Mouse (Mus musculus) hindbrain, embryonic 10.5 days (tissue): Measurements from ENCODE around the gene Slc30a6. TPM values are rescaled to one million over a fixed set of nuclear protein-coding genes. Genes with fewer than 3 reads are reported as not detected.

ENCODE experiments used
- DNase-seq: peaks from one replicate; pipeline ENCODE4 v3.0.0-alpha.2; 2017; ENCODE audit warnings: low spot score
- H3K27ac ChIP-seq: fragments of 300-500 bp; sonication (generic); 2 replicates; pipeline ENCODE4 v1.5.1; 2016; ENCODE audit warnings: mild to moderate bottlenecking, moderate library complexity
- H3K27me3 ChIP-seq: fragments of 300-500 bp; sonication (generic); 2 replicates; pipeline ENCODE4 v1.6.1; 2016; ENCODE audit warnings: mild to moderate bottlenecking; ENCODE audit not compliant: poor library complexity, insufficient read depth, severe bottlenecking
- H3K36me3 ChIP-seq: fragments of 300-500 bp; sonication (generic); 2 replicates; pipeline ENCODE4 v1.6.1; 2016; ENCODE audit warnings: mild to moderate bottlenecking, moderate library complexity
- H3K4me1 ChIP-seq: fragments of 300-500 bp; sonication (generic); replicated peaks from 2 replicates; pipeline ENCODE4 v1.6.1; 2016; ENCODE audit warnings: mild to moderate bottlenecking
- H3K4me3 ChIP-seq: fragments of 300-500 bp; sonication (generic); 2 replicates; pipeline ENCODE4 v1.5.1; 2016; ENCODE audit warnings: mild to moderate bottlenecking, moderate library complexity
- H3K9me3 ChIP-seq: fragments of 300-500 bp; sonication (generic); 2 replicates; pipeline ENCODE4 v1.6.1; 2016; ENCODE audit warnings: mild to moderate bottlenecking, moderate library complexity
- WGBS: fragments of 180-500 bp; shearing (Covaris S2); methylation state at CpG from one replicate; pipeline ENCODE4 v1.1.7; 2016; 5-methylcytosine and 5-hydroxymethylcytosine counted together
- polyA plus RNA-seq: library from polyadenylated mRNA; unstranded; fragments of >200 nt; fragmentation: Nextera tagmentation; extraction: Ambion mirVana; gene quantifications from 2 replicates; pipeline ENCODE4 v1.2.1, GENCODE M21; 2016

The Slc30a6 gene
- polyA plus RNA-seq = 28.4 and 33.8 TPM in 2 replicates

DNA sequence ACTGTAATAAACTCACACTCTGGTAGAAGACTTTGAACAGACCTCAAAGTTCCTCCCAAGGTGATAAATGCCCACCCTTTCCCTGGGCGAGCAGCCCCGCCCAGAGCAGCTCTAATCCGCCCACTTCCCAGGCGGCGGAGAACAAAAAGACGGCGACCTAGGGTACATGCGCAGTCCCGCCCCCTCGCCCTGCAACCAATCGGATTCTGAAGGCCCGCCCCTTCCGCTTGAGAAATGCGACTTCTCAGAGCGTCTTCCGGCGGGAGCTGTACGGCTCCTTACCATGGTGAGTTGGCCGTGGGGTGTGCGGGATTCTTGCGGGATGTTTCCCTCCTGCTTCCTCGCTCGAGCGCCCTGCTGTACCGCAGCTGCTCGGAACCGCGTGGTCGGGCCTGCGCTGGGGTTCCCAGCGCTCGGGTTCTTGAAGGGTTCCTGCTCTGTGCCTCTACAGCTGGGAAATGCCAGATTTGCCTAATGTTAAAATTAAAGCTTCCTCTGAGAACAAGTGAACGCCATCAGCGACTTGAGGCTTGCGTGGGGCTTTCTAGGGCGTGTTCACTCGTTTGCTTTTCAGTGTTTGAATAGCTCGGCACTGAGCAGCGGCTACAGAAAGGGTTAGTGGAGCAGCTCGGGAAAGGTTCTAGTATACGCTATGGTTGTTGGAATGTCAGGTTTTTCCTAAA is at the start of gene Slc30a6:
TSS of gene Slc30a6 (plus strand) at position 226 of the 683 bp plus-strand sequence.
- WGBS = under 1% methylated on average over 41 of the region's 41 CpGs
- Histone ChIP-seq H3K27ac (peak within 1 kb of the TSS; percentile 93), H3K27me3 (no peaks in the 10 kb centered on the region), H3K4me1 (peaks cover 13% of the 10 kb centered on the region), H3K36me3 (no peaks in the 10 kb centered on the region), H3K9me3 (no peaks in the 10 kb centered on the region), H3K4me3 (peak within 1 kb of the TSS; percentile 91)
- peak; percentile 95 for DNase-seq

GRCm38 (mm10) chr17:74363592-74363991 is 31.8 kb upstream of the Slc30a6 start:
- no peak for DNase-seq
- Histone ChIP-seq H3K27me3 (no peaks in the 10 kb centered on the region), H3K9me3 (no peaks in the 10 kb centered on the region), H3K27ac (no peak overlapping the region), H3K4me3 (no peak overlapping the region), H3K36me3 (peaks cover 90% of the 10 kb centered on the region), H3K4me1 (no peaks in the 10 kb centered on the region)
- WGBS = 93% methylated on average over 1 of the region's 1 CpGs

GRCm38 (mm10) chr17:74376916-74377315 is 18.5 kb upstream of the Slc30a6 start:
- H3K36me3 ChIP-seq = peaks cover 88% of the 10 kb centered on the region
- no peak overlapping the region for H3K4me3 ChIP-seq
- no peaks in the 10 kb centered on the region for H3K27me3 ChIP-seq
- DNase-seq = no peak
- H3K27ac ChIP-seq = no peak overlapping the region
- H3K4me1 ChIP-seq = no peaks in the 10 kb centered on the region
- no peaks in the 10 kb centered on the region for H3K9me3 ChIP-seq
- WGBS = 93% methylated on average over 1 of the region's 1 CpGs

GRCm38 (mm10) chr17:74386657-74387056 is 8.8 kb upstream of the Slc30a6 start:
- Histone ChIP-seq H3K27ac (no peak overlapping the region), H3K27me3 (no peaks in the 10 kb centered on the region), H3K9me3 (no peaks in the 10 kb centered on the region), H3K4me1 (no peaks in the 10 kb centered on the region), H3K4me3 (no peak overlapping the region), H3K36me3 (peaks cover 77% of the 10 kb centered on the region)
- DNase-seq = no peak

DNA sequence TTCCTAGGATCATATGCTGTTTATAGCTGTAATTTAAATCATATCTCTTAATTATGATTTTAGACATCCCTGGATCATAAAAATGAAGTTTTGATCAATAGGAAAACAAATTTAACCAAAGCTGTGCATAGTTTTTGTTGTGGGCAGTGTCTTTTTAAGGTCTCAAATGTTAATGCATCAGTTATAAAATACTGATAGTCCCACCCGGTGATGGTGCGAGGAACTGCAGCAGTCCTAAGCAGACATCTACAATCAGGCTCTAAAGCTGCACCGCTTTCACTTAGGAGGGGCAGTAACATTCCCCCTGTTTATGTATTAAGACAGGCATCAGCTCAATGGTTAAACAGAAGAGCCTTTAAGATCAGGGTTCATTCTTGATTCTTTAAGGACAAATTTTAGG is 5.6 kb upstream of the Slc30a6 start:
- no peak for DNase-seq
- Histone ChIP-seq H3K27ac (no peak overlapping the region), H3K36me3 (peaks cover 45% of the 10 kb centered on the region), H3K4me3 (no peak overlapping the region), H3K9me3 (no peaks in the 10 kb centered on the region), H3K27me3 (no peaks in the 10 kb centered on the region), H3K4me1 (peaks cover 3% of the 10 kb centered on the region; the same call in 1 of the 2 replicates)
- 84% methylated on average over 3 of the region's 3 CpGs for WGBS

- Histone ChIP-seq H3K9me3 (no peaks in the 10 kb centered on the region), H3K36me3 (no peaks in the 10 kb centered on the region; the same call in 1 of the 2 replicates), H3K27me3 (no peaks in the 10 kb centered on the region), H3K27ac (no peak overlapping the region), H3K4me3 (no peak overlapping the region), H3K4me1 (peaks cover 13% of the 10 kb centered on the region)
- no peak for DNase-seq
- WGBS = 78% methylated on average over 2 of the region's 2 CpGs
These were observed 1.0 kb upstream of the Slc30a6 start for GRCm38 (mm10) chr17:74394381-74394780.

GRCm38 (mm10) chr17:74394855-74395254 is 553 bp upstream of the Slc30a6 start:
- DNase-seq = no peak
- H3K27me3 ChIP-seq = no peaks in the 10 kb centered on the region
- no peaks in the 10 kb centered on the region for H3K9me3 ChIP-seq
- 33% methylated on average over 16 of the region's 16 CpGs for WGBS
- peak overlapping the region; percentile 73; the same call in 1 of the 2 replicates for H3K27ac ChIP-seq
- H3K4me3 ChIP-seq = peak overlapping the region; percentile 91
- peaks cover 13% of the 10 kb centered on the region for H3K4me1 ChIP-seq
- H3K36me3 ChIP-seq = no peaks in the 10 kb centered on the region

DNA sequence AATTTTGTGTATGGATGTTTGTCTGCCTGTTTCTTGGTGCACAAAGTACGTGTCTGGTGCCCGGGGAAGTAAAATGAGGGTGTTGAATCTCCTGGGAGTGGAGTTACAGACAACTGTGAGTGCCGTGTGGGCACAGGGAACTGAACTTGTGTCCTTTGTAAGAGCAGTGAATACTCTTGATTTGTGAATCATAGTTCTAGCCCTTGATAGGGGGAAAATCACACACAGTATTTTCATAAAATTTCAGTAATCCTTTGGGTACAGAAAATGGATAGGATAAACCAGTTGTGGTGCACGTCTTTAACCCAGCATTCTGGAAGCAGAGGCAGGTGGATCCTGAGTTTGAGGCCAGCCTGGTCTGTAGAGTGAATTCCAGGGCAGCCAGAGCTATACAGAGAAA is 1.4 kb downstream of the Slc30a6 start:
- H3K4me1 ChIP-seq = peaks cover 13% of the 10 kb centered on the region
- H3K9me3 ChIP-seq = no peaks in the 10 kb centered on the region
- no peak overlapping the region for H3K27ac ChIP-seq
- H3K36me3 ChIP-seq = peaks cover 1% of the 10 kb centered on the region
- 86% methylated on average over 4 of the region's 4 CpGs for WGBS
- no peaks in the 10 kb centered on the region for H3K27me3 ChIP-seq
- no peak for DNase-seq
- peak overlapping the region; percentile 91 for H3K4me3 ChIP-seq

DNA sequence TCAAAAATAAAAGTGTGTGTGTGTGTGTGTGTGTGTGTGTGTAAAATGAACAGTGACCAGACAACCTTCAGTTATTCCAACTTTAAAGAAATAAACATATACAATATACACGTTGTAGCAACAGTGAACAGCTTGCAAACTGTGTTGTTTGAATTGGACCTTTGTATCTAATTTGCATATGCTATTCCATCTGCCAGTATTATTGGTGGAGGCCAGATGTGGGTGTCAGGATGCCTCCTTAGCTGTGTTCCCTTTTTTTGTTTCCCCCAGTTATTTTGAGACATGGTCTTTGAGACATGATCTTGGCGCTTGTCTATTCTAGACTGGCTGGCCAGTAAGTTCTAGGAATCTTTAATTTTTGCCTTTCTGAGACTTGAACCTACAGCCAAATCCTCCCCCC is 1.8 kb downstream of the Slc30a6 start:
- H3K4me3 ChIP-seq = no peak overlapping the region
- no peak for DNase-seq
- H3K9me3 ChIP-seq = no peaks in the 10 kb centered on the region
- H3K27me3 ChIP-seq = no peaks in the 10 kb centered on the region
- H3K27ac ChIP-seq = no peak overlapping the region
- 88% methylated on average over 2 of the region's 2 CpGs for WGBS
- peaks cover 5% of the 10 kb centered on the region for H3K36me3 ChIP-seq
- peaks cover 13% of the 10 kb centered on the region for H3K4me1 ChIP-seq

DNA sequence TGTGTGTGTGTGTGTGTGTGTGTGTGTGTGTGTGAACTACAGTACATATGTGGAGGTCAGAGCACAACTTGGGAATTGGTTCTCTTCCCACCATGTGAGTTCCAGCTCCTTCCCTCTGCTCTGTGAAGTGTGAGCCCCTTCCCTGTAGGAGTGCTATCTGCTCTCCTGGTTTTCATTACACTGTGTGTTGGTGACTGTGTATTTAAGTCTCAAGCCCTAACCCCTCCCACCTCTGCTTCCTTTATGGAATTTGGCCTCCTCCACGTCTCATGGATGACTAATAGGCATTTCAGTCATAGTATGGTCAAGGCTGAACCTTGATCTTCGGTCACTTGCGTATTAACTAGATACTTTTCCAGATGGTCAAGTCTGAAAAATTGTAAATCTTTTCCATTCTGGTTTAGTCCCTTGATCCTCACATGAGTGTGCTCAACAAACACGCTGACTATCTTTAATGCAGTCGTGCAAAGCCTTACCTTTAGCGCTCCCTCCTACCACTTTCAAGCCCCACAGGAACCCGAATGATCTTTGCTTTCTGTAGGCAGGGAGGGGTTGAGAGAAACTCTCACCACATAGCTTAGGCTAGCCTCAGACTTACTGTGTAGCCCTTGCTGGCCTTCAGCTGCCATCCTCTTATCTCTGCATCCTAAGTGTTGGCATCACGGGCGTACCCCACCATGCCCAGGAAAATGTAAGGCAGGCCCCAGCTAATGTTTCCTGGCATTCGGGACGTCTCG is 7.2 kb downstream of the Slc30a6 start:
- no peak for DNase-seq
- Histone ChIP-seq H3K36me3 (peaks cover 53% of the 10 kb centered on the region), H3K4me3 (no peak overlapping the region), H3K4me1 (no peaks in the 10 kb centered on the region), H3K27ac (no peak overlapping the region), H3K9me3 (no peaks in the 10 kb centered on the region), H3K27me3 (no peaks in the 10 kb centered on the region)
- 93% methylated on average over 12 of the region's 12 CpGs for WGBS

DNA sequence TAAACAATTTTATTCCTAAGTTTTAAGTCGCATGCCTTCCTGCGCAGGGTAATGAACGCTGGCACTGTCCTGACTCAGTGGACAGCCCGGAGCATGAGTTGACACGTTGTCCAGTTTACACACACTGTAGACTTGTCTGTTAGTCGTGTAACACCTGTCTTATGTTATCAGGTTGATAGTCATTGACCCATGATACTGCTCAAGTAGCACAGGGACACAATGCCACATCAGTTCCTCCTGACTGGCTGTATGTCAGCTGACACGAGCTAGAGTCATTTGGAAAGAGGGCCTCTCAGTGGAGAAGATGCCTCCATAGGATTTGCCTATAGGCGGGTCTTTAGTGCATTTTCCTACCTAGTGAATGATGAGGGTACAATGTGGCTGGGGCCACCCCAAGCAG is 11.1 kb downstream of the Slc30a6 start:
- H3K27ac ChIP-seq = no peak overlapping the region
- no peaks in the 10 kb centered on the region for H3K9me3 ChIP-seq
- peaks cover 80% of the 10 kb centered on the region for H3K36me3 ChIP-seq
- no peaks in the 10 kb centered on the region for H3K4me1 ChIP-seq
- no peak overlapping the region for H3K4me3 ChIP-seq
- 90% methylated on average over 8 of the region's 8 CpGs for WGBS
- H3K27me3 ChIP-seq = no peaks in the 10 kb centered on the region
- DNase-seq = no peak

DNA sequence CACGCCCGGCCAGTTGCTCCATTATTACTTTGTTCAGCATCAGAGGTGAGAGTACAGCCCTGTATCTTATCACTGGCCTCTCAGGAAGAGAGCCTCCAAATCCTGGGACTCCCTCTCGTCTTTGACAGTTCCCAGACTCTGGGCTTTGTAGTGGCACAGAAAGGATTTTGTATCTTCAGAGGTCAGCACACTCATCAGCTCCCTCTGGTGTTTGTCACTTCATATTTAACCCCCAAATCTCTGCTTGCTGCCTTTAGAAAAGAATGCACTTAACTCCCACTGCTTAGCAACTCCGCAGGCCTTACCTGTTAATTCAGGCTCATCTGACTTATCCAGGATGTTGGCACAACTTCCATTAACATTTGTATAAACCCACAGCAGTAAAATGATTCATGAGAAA is 14.3 kb downstream of the Slc30a6 start:
- peaks cover 82% of the 10 kb centered on the region for H3K36me3 ChIP-seq
- no peak for DNase-seq

GRCm38 (mm10) chr17:74413324-74413723 is 17.9 kb downstream of the Slc30a6 start:
- Histone ChIP-seq H3K27ac (no peak overlapping the region), H3K27me3 (0 out of 2 replicates have a peak, but pooled peaks cover 7% of the 10 kb centered on the region), H3K4me3 (no peak overlapping the region), H3K9me3 (no peaks in the 10 kb centered on the region), H3K4me1 (peaks cover 6% of the 10 kb centered on the region; the same call in 1 of the 2 replicates), H3K36me3 (peaks cover 92% of the 10 kb centered on the region)
- WGBS = 92% methylated on average over 8 of the region's 8 CpGs
- DNase-seq = no peak

More for the DNA sequence above, 14.3 kb downstream of the Slc30a6 start:
- no peak overlapping the region for H3K27ac ChIP-seq
- H3K9me3 ChIP-seq = no peaks in the 10 kb centered on the region
- H3K27me3 ChIP-seq = no peaks in the 10 kb centered on the region
- 74% methylated on average over 4 of the region's 4 CpGs for WGBS
- H3K4me1 ChIP-seq = no peaks in the 10 kb centered on the region
- H3K4me3 ChIP-seq = no peak overlapping the region
